Mouse (Mus musculus) CH12.LX (cell line): Measurements from ENCODE around the gene Naa60. TPM values are rescaled to one million over a fixed set of nuclear protein-coding genes. Genes with fewer than 3 reads are reported as not detected.

ENCODE experiments used
- DNase-seq: peaks from one replicate; pipeline ENCODE4 v3.0.0-alpha.2; 2013; ENCODE audit errors: extremely low read depth
- H3K27ac ChIP-seq: 2 replicates; pipeline ENCODE4 v1.5.1; 2012; ENCODE audit warnings: low read depth, mild to moderate bottlenecking, control low read depth, moderate library complexity; ENCODE audit not compliant: insufficient read depth
- H3K27me3 ChIP-seq: replicated peaks from 2 replicates; pipeline ENCODE3; 2012; ENCODE audit warnings: inconsistent platforms
- H3K36me3 ChIP-seq, 2 experiments: replicated peaks in 1 of 2; 2 replicates each; pipeline versions ENCODE3 to v1.6.1; 2012; ENCODE audit warnings: inconsistent platforms in 1 of 2, low read length in 1 of 2, mild to moderate bottlenecking in 1 of 2, mixed read lengths in 1 of 2, moderate library complexity in 1 of 2; ENCODE audit not compliant: control insufficient read depth in 1 of 2, insufficient read depth in 1 of 2
- H3K4me1 ChIP-seq, 2 experiments: 2 replicates each; pipeline ENCODE4 v1.6.1; 2012; ENCODE audit warnings: inconsistent platforms in 1 of 2, moderate library complexity in 1 of 2; ENCODE audit not compliant: insufficient read depth in 2 of 2, control insufficient read depth in 1 of 2
- H3K4me2 ChIP-seq: 2 replicates; pipeline ENCODE4 v1.6.1; 2012; ENCODE audit warnings: low read depth, mild to moderate bottlenecking, control low read depth; ENCODE audit not compliant: poor library complexity, insufficient read depth, severe bottlenecking
- H3K4me3 ChIP-seq, 3 experiments: fragments of 150-350 bp in 1 of 3; sonication (generic) in 1 of 3; replicated peaks in 1 of 3; 2 replicates each; pipeline versions ENCODE3 to v1.5.1; 2011 to 2012; ENCODE audit warnings: low read depth in 2 of 3, low read length in 2 of 3, mild to moderate bottlenecking in 2 of 3, moderate library complexity in 2 of 3, control low read depth in 1 of 3, improper control_type of control experiment in 1 of 3, inconsistent platforms in 1 of 3, mixed read lengths in 1 of 3; ENCODE audit not compliant: poor library complexity in 1 of 3
- H3K79me2 ChIP-seq: replicated peaks from 2 replicates; pipeline ENCODE4 v1.6.1; 2012; ENCODE audit warnings: mild to moderate bottlenecking, moderate library complexity; ENCODE audit not compliant: control insufficient read depth, poor library complexity, insufficient read depth, severe bottlenecking; ENCODE audit errors: extremely low read depth
- H3K9ac ChIP-seq: 2 replicates; pipeline ENCODE4 v1.6.1; 2012; ENCODE audit warnings: low read depth, mild to moderate bottlenecking, control low read depth, moderate library complexity; ENCODE audit not compliant: insufficient read depth
- H3K9me3 ChIP-seq: replicated peaks from 2 replicates; pipeline ENCODE3; 2012; ENCODE audit warnings: low read length, inconsistent platforms, mixed read lengths
- BHLHE40 ChIP-seq: IDR thresholded peaks from 2 replicates; pipeline ENCODE4 v1.6.1; 2011; ENCODE audit warnings: mild to moderate bottlenecking, low read depth, low read length, improper control_type of control experiment
- CHD1 ChIP-seq: IDR thresholded peaks from 2 replicates; pipeline ENCODE4 v1.6.1; 2012; ENCODE audit warnings: low read depth, low read length, improper control_type of control experiment, inconsistent platforms
- CHD2 ChIP-seq: IDR thresholded peaks from 2 replicates; pipeline ENCODE4 v1.6.1; 2011; ENCODE audit warnings: low read length, improper control_type of control experiment
- CTCF ChIP-seq, 2 experiments: IDR thresholded peaks in 1 of 2; conservative IDR thresholded peaks in 1 of 2; 2 replicates each; pipeline ENCODE4 v1.5.1; 2011 to 2012; ENCODE audit warnings: low read depth in 2 of 2, low read length in 2 of 2, improper control_type of control experiment in 1 of 2, inconsistent platforms in 1 of 2, mild to moderate bottlenecking in 1 of 2, moderate library complexity in 1 of 2
- E2F4 ChIP-seq: IDR thresholded peaks from 2 replicates; pipeline ENCODE4 v1.6.1; 2011; ENCODE audit warnings: low read depth, low read length, improper control_type of control experiment; ENCODE audit not compliant: insufficient replicate concordance
- ELF1 ChIP-seq: IDR thresholded peaks from 2 replicates; pipeline ENCODE4 v1.6.1; 2014; ENCODE audit warnings: low read depth, mild to moderate bottlenecking, inconsistent platforms, low read length, improper control_type of control experiment
- EP300 ChIP-seq: IDR thresholded peaks from 2 replicates; pipeline ENCODE4 v1.6.1; 2011; ENCODE audit warnings: low read length, improper control_type of control experiment
- ETS1 ChIP-seq: conservative IDR thresholded peaks from 2 replicates; pipeline ENCODE4 v1.6.1; 2012; ENCODE audit warnings: low read depth, mild to moderate bottlenecking, inconsistent platforms, low read length, improper control_type of control experiment, moderate library complexity
- GABPA ChIP-seq: IDR thresholded peaks from 2 replicates; pipeline ENCODE4 v1.6.1; 2012; ENCODE audit warnings: low read depth, low read length, improper control_type of control experiment, inconsistent platforms; ENCODE audit not compliant: insufficient replicate concordance
- HCFC1 ChIP-seq: IDR thresholded peaks from 2 replicates; pipeline ENCODE4 v1.6.1; 2012; ENCODE audit warnings: low read depth, mild to moderate bottlenecking, inconsistent platforms, low read length, improper control_type of control experiment
- IRF4 ChIP-seq: IDR thresholded peaks from 2 replicates; pipeline ENCODE4 v1.6.1; 2014; ENCODE audit warnings: low read depth, mild to moderate bottlenecking, inconsistent platforms, low read length, improper control_type of control experiment
- JUN ChIP-seq: IDR thresholded peaks from 2 replicates; pipeline ENCODE4 v1.6.1; 2011; ENCODE audit warnings: low read depth, mild to moderate bottlenecking, low read length, improper control_type of control experiment, moderate library complexity; ENCODE audit not compliant: insufficient read depth
- JUND ChIP-seq: conservative IDR thresholded peaks from 2 replicates; pipeline ENCODE4 v1.6.1; 2011; ENCODE audit warnings: low read depth, low read length, improper control_type of control experiment
- KAT2A ChIP-seq: IDR thresholded peaks from 2 replicates; pipeline ENCODE4 v1.6.1; 2012; ENCODE audit warnings: low read length, improper control_type of control experiment, inconsistent platforms; ENCODE audit not compliant: insufficient replicate concordance
- MAFK ChIP-seq: IDR thresholded peaks from 2 replicates; pipeline ENCODE4 v1.6.1; 2011; ENCODE audit warnings: low read length, improper control_type of control experiment; ENCODE audit not compliant: insufficient replicate concordance
- MAX ChIP-seq: IDR thresholded peaks from 2 replicates; pipeline ENCODE4 v1.6.1; 2011; ENCODE audit warnings: low read length, improper control_type of control experiment
- MAZ ChIP-seq: IDR thresholded peaks from 2 replicates; pipeline ENCODE4 v1.6.1; 2012; ENCODE audit warnings: low read depth, mild to moderate bottlenecking, inconsistent platforms, low read length, improper control_type of control experiment, moderate library complexity
- MEF2A ChIP-seq: IDR thresholded peaks from 2 replicates; pipeline ENCODE4 v1.6.1; 2014; ENCODE audit warnings: low read depth, mild to moderate bottlenecking, inconsistent platforms, low read length, improper control_type of control experiment, borderline replicate concordance
- MXI1 ChIP-seq: IDR thresholded peaks from 2 replicates; pipeline ENCODE4 v1.6.1; 2011; ENCODE audit warnings: mild to moderate bottlenecking, low read depth, low read length, improper control_type of control experiment
- MYC ChIP-seq: IDR thresholded peaks from 2 replicates; pipeline ENCODE4 v1.6.1; 2011; ENCODE audit warnings: low read depth, mild to moderate bottlenecking, improper control_type of control experiment, low read length
- NELFE ChIP-seq: IDR thresholded peaks from 2 replicates; pipeline ENCODE4 v1.6.1; 2011; ENCODE audit warnings: low read depth, low read length, improper control_type of control experiment
- NRF1 ChIP-seq: IDR thresholded peaks from 2 replicates; pipeline ENCODE4 v1.6.1; 2014; ENCODE audit warnings: low read depth, mild to moderate bottlenecking, inconsistent platforms, low read length, improper control_type of control experiment, moderate library complexity
- PAX5 ChIP-seq: IDR thresholded peaks from 2 replicates; pipeline ENCODE4 v1.6.1; 2012; ENCODE audit warnings: low read length, inconsistent platforms, mixed read lengths
- POLR2A ChIP-seq: IDR thresholded peaks from 2 replicates; pipeline ENCODE4 v1.6.1; 2011; ENCODE audit warnings: low read depth, mild to moderate bottlenecking, improper control_type of control experiment, low read length
- POLR2AphosphoS2 ChIP-seq: IDR thresholded peaks from 2 replicates; pipeline ENCODE4 v1.6.1; 2011; ENCODE audit warnings: low read depth, low read length, improper control_type of control experiment
- RAD21 ChIP-seq: IDR thresholded peaks from 2 replicates; pipeline ENCODE4 v1.6.1; 2011; ENCODE audit warnings: low read depth, mild to moderate bottlenecking, low read length, improper control_type of control experiment, moderate library complexity
- RCOR1 ChIP-seq: conservative IDR thresholded peaks from 2 replicates; pipeline ENCODE4 v1.6.1; 2012; ENCODE audit warnings: low read depth, mild to moderate bottlenecking, inconsistent platforms, low read length, improper control_type of control experiment
- SIN3A ChIP-seq: IDR thresholded peaks from 2 replicates; pipeline ENCODE4 v1.6.1; 2012; ENCODE audit warnings: low read length, improper control_type of control experiment, inconsistent platforms
- SMC3 ChIP-seq: IDR thresholded peaks from 2 replicates; pipeline ENCODE4 v1.6.1; 2011; ENCODE audit warnings: low read depth, low read length, improper control_type of control experiment
- TBP ChIP-seq: conservative IDR thresholded peaks from 2 replicates; pipeline ENCODE4 v1.6.1; 2011; ENCODE audit warnings: low read depth, low read length, improper control_type of control experiment
- TCF12 ChIP-seq: IDR thresholded peaks from 2 replicates; pipeline ENCODE4 v1.6.1; 2014; ENCODE audit warnings: low read depth, mild to moderate bottlenecking, inconsistent platforms, low read length, improper control_type of control experiment
- UBTF ChIP-seq: IDR thresholded peaks from 2 replicates; pipeline ENCODE4 v1.6.1; 2012; ENCODE audit warnings: low read depth, mild to moderate bottlenecking, inconsistent platforms, low read length, improper control_type of control experiment, moderate library complexity
- USF1 ChIP-seq: IDR thresholded peaks from 2 replicates; pipeline ENCODE4 v1.6.1; 2014; ENCODE audit warnings: low read depth, mild to moderate bottlenecking, inconsistent platforms, low read length, improper control_type of control experiment
- USF2 ChIP-seq: conservative IDR thresholded peaks from 2 replicates; pipeline ENCODE4 v1.6.1; 2011; ENCODE audit warnings: low read depth, low read length, improper control_type of control experiment
- ZC3H11A ChIP-seq: IDR thresholded peaks from 2 replicates; pipeline ENCODE4 v1.6.1; 2012; ENCODE audit warnings: low read depth, mild to moderate bottlenecking, inconsistent platforms, low read length, improper control_type of control experiment
- ZKSCAN1 ChIP-seq: IDR thresholded peaks from 2 replicates; pipeline ENCODE4 v1.6.1; 2012; ENCODE audit warnings: low read depth, inconsistent platforms, low read length, improper control_type of control experiment, borderline replicate concordance
- ZMIZ1 ChIP-seq: IDR thresholded peaks from 2 replicates; pipeline ENCODE4 v1.6.1; 2012; ENCODE audit warnings: low read depth, mild to moderate bottlenecking, inconsistent platforms, low read length, improper control_type of control experiment
- ZNF384 ChIP-seq: IDR thresholded peaks from 2 replicates; pipeline ENCODE4 v1.6.1; 2012; ENCODE audit warnings: low read depth, low read length, improper control_type of control experiment, inconsistent platforms
- dilution Hi-C: fragments of 300-500 bp; cut with MboI; formaldehyde crosslinking; loops from 2 replicates; pipeline ENCODE4 v1.14.3; 2020; ENCODE audit warnings: low sequenced_read_pairs; ENCODE audit not compliant: extremely low pct_unique_long_range_greater_than_20kb, extremely low pct_ligation_motif_present
- in situ Hi-C: fragments of 300-500 bp; cut with MboI; formaldehyde crosslinking; loops from 3 replicates; pipeline ENCODE4 v1.14.3; 2019; ENCODE audit warnings: low sequenced_read_pairs, low pct_ligation_motif_present, low pct_unique_long_range_greater_than_20kb, mixed read lengths
- polyA plus RNA-seq: library from polyadenylated mRNA; unstranded; fragments of >175 nt; gene quantifications from 2 replicates; pipeline ENCODE4 v1.2.1, GENCODE M21; 2012; ENCODE audit warnings: low read depth; ENCODE audit not compliant: insufficient read length
- total RNA-seq, 2 experiments: library from RNA; depleted of rRNA; stranded (reverse); fragments of 300-350 nt in 1 of 2; fragments of >200 nt in 1 of 2; gene quantifications; 2 replicates each; pipeline ENCODE4 v1.2.3; 2012 to 2014

Gene Naa60
- total RNA-seq (2012; rRNA removed) (31.9 and 39.0 TPM in 2 replicates), total RNA-seq (2014; rRNA removed) (26.4 and 28.3 TPM in 2 replicates), polyA plus RNA-seq (67.2 and 81.5 TPM in 2 replicates)

DNA sequence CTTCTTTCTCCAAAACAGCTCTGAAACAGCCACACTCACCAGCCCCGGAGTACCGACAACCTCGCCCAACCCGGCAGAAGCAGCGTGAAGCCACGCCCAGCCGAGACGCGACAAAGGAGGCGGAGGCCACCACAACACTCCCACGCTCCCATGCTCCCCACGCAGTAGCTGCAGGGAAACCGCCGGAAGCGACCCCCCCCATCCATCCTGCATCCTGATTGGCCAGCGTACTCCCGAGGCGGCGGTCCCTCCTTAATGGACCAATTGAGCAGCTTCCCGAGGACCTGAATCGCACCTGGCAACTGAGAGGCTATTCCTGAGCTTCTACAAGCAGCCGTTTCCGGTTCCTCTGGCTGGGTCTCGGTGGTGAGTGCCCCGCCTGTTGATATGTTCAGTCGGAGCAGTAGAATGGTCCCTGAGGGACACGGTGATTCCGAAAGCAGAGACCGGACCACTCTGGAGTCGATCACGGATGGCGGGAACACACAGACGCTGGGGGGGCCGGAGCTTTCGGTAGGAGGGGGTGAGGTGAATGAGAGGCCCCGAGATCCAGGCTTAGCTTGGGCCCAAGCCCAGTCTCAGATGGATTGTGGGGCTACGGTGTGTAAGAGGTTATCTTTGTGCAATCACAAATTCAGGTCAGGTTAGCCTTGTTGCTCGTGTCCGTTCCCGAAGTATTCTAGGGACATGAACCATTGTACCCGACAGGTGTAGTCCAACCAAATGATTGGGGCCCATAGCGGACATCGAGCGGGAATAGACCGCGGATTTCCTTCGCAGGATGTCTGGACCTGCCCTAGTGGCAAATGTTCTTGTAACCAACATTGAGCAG lies at the start of gene Naa60:
Naa60 (plus strand) TSS at position 160 of the 832 bp plus-strand sequence.
- peaks cover 2 to 31% of the 10 kb centered on the region in 2 experiments; a peak in 2 of 4 replicates for H3K4me1 ChIP-seq
- peak within 1 kb of the TSS; percentile 62 to 92 (median 65) for H3K4me3 ChIP-seq
- H3K79me2 ChIP-seq, result peaks cover 8% of the 10 kb centered on the region
- dilution Hi-C loops, result no loop called here
- H3K4me2 ChIP-seq, result peak within 1 kb of the TSS; percentile 52
- peak within 1 kb of the TSS; percentile 57 for H3K9ac ChIP-seq
- peak; percentile 96 for DNase-seq
- TF ChIP-seq UBTF (no peak), ETS1 (peak; percentile 46), POLR2AphosphoS2 (0 out of 2 replicates have a peak, but pooled peaks have one; percentile 38), ZMIZ1 (peak; percentile 54), HCFC1 (peak; percentile 74), E2F4 (no peak), MXI1 (peak; percentile 94), KAT2A (peak; percentile 66; the same call in 1 of the 2 replicates), GABPA (no peak), JUND (no peak), CHD2 (0 out of 2 replicates have a peak, but pooled peaks have one; percentile 11), ZKSCAN1 (no peak), MAZ (peak; percentile 94), ZC3H11A (no peak), SMC3 (no peak), MEF2A (peak; percentile 43; the same call in 1 of the 2 replicates), PAX5 (no peak), EP300 (no peak), USF1 (no peak), BHLHE40 (no peak), TCF12 (peak; percentile 11; the same call in 1 of the 2 replicates), NRF1 (no peak), IRF4 (0 out of 2 replicates have a peak, but pooled peaks have one; percentile 28), NELFE (peak; percentile 68), MAX (peak; percentile 68), CHD1 (no peak), RAD21 (no peak), USF2 (no peak), CTCF (conservative IDR thresholded peaks at IDR 0.05 in 1 of 2, IDR thresholded peaks at IDR 0.05 in 1 of 2; ENCODE audit: low read depth in 2 of 2, low read length in 2 of 2) (no peak), ELF1 (peak; percentile 76), POLR2A (peak; percentile 73), ZNF384 (no peak), MAFK (no peak), SIN3A (peak; percentile 85), TBP (no peak), MYC (no peak; the same call in 1 of the 2 replicates), JUN (no peak), RCOR1 (no peak)
- TF ChIP-seq, all 38 proteins: peak for 16
- Histone ChIP-seq H3K27ac (no peak within 1 kb of the TSS), H3K27me3 (no peaks in the 10 kb centered on the region), H3K9me3 (no peaks in the 10 kb centered on the region), H3K36me3 (peaks cover 14 to 40% of the 10 kb centered on the region in 2 experiments)
- in situ Hi-C loops, result no loop called here
